Mouse (Mus musculus): ENCODE results near the gene Olfr152.

DNA sequence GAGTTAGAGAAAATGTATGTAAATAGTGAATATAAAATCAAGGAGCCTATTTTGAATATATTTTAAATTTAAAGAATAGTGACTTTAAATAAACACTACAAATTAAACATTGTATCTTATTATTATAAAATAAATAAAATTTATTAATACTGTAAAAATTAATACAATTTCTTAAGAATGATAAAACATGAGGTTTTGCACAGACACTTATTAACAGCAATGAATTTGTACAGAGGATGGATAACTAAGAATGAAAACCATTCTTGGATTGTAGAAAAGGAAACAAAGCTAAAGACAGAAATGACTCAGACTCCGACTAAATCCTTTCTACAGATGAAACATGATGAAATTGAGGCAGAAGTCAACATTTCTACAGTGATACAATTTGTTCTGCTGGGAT is 30.2 kb downstream of the Olfr152 start, which contains the start of gene Olfr1145:
- TF ChIP-seq HCFC1 (IDR thresholded peaks at IDR 0.05; ENCODE audit: borderline replicate concordance, insufficient read depth, low read length) (no peak), MAFK (IDR thresholded peaks at IDR 0.05; ENCODE audit: insufficient read depth, low read depth, low read length) (no peak), CHD2 (IDR thresholded peaks at IDR 0.05; ENCODE audit: low read depth, low read length) (no peak), ZNF384 (IDR thresholded peaks at IDR 0.05; ENCODE audit: low read depth, low read length) (no peak), ZC3H11A (IDR thresholded peaks at IDR 0.05; ENCODE audit: borderline replicate concordance, low read depth, low read length) (no peak)
